Mouse (Mus musculus) small intestine, adult 2 months (tissue): ENCODE data around the gene Ulk4. TPM values are rescaled to one million over a fixed set of nuclear protein-coding genes. Genes with fewer than 3 reads are reported as not detected.

ENCODE experiments used
- H3K27ac ChIP-seq: fragments of 200-500 bp; 2 replicates; pipeline ENCODE4 v1.5.1; 2012; ENCODE audit warnings: low read depth, low read length, control low read depth, inconsistent platforms; ENCODE audit not compliant: insufficient read depth
- H3K27me3 ChIP-seq: fragments of 200-500 bp; 2 replicates; pipeline ENCODE4 v1.6.1; 2012; ENCODE audit warnings: mild to moderate bottlenecking, moderate library complexity, low read length, inconsistent platforms; ENCODE audit not compliant: control insufficient read depth, insufficient read depth
- H3K36me3 ChIP-seq: fragments of 200-500 bp; 2 replicates; pipeline ENCODE4 v1.6.1; 2012; ENCODE audit warnings: mild to moderate bottlenecking, low read length, control low read depth, inconsistent platforms; ENCODE audit not compliant: control insufficient read depth, insufficient read depth
- H3K4me1 ChIP-seq: fragments of 200-500 bp; 2 replicates; pipeline ENCODE4 v1.6.1; 2012; ENCODE audit warnings: low read length, inconsistent platforms, mixed read lengths; ENCODE audit not compliant: control insufficient read depth, insufficient read depth, insufficient read length
- H3K4me3 ChIP-seq: fragments of 200-500 bp; 2 replicates; pipeline ENCODE4 v1.5.1; 2012; ENCODE audit warnings: low read depth, mild to moderate bottlenecking, control low read depth, inconsistent platforms, low read length, moderate library complexity
- CTCF ChIP-seq: fragments of 200-500 bp; IDR thresholded peaks from 2 replicates; pipeline ENCODE4 v1.5.1; 2012; ENCODE audit warnings: low read depth, mild to moderate bottlenecking, control low read depth, inconsistent platforms, low read length, moderate library complexity, mixed read lengths; ENCODE audit not compliant: insufficient replicate concordance, insufficient read length; ENCODE audit errors: extremely low read depth
- POLR2A ChIP-seq: fragments of 200-500 bp; IDR thresholded peaks from 2 replicates; pipeline ENCODE4 v1.6.1; 2012; ENCODE audit warnings: low read depth, mild to moderate bottlenecking, control low read depth, inconsistent platforms, low read length, moderate library complexity
- WGBS: fragments of 180-500 bp; shearing (Covaris S2); methylation state at CpG from one replicate; pipeline ENCODE4 v1.1.7; 2018; 5-methylcytosine and 5-hydroxymethylcytosine counted together
- polyA plus RNA-seq: library from polyadenylated mRNA; depleted of rRNA; stranded (reverse); fragments of >200 nt; gene quantifications from 2 replicates; pipeline ENCODE4 v1.2.3, GENCODE M21; 2012

Gene Ulk4
- polyA plus RNA-seq, 1 experiment = 0.65 TPM

GRCm38 (mm10) chr9:121019932-121020331, 257.1 kb downstream of the Ulk4 start:
- TF ChIP-seq CTCF = no peak
- TF ChIP-seq POLR2A = no peak
- WGBS = 74% methylated on average over 13 of the region's 13 CpGs
- H3K4me3 ChIP-seq = no peak overlapping the region
- H3K27ac ChIP-seq = no peak overlapping the region
- no peaks in the 10 kb centered on the region for H3K36me3 ChIP-seq
- H3K4me1 ChIP-seq = no peaks in the 10 kb centered on the region
- H3K27me3 ChIP-seq = no peaks in the 10 kb centered on the region

- Histone ChIP-seq H3K27ac (no peak overlapping the region), H3K4me1 (no peaks in the 10 kb centered on the region), H3K4me3 (no peak overlapping the region), H3K27me3 (no peaks in the 10 kb centered on the region), H3K36me3 (no peaks in the 10 kb centered on the region)
- no peak for TF ChIP-seq POLR2A
- no peak for TF ChIP-seq CTCF
- WGBS = 85% methylated on average over 2 of the region's 2 CpGs
Measured at GRCm38 (mm10) chr9:121018524-121019315, 258.3 kb downstream of the Ulk4 start.

GRCm38 (mm10) chr9:121015810-121016502, 261.0 kb downstream of the Ulk4 start:
- Histone ChIP-seq H3K27ac (no peak overlapping the region), H3K4me1 (no peaks in the 10 kb centered on the region), H3K27me3 (no peaks in the 10 kb centered on the region), H3K36me3 (no peaks in the 10 kb centered on the region), H3K4me3 (no peak overlapping the region)
- TF ChIP-seq CTCF (no peak), POLR2A (no peak)
- WGBS = 72% methylated on average over 11 of the region's 11 CpGs

- TF ChIP-seq CTCF = no peak
- no peak for TF ChIP-seq POLR2A
- H3K36me3 ChIP-seq = no peaks in the 10 kb centered on the region
- no peaks in the 10 kb centered on the region for H3K27me3 ChIP-seq
- no peaks in the 10 kb centered on the region for H3K4me1 ChIP-seq
- 51% methylated on average over 4 of the region's 4 CpGs for WGBS
- H3K4me3 ChIP-seq = no peak overlapping the region
- no peak overlapping the region for H3K27ac ChIP-seq
Measured at GRCm38 (mm10) chr9:121011540-121011939, 265.5 kb downstream of the Ulk4 start.

- Histone ChIP-seq H3K36me3 (no peaks in the 10 kb centered on the region), H3K27ac (no peak overlapping the region), H3K4me3 (no peak overlapping the region), H3K4me1 (no peaks in the 10 kb centered on the region), H3K27me3 (no peaks in the 10 kb centered on the region)
- WGBS = 57% methylated on average over 3 of the region's 3 CpGs
- TF ChIP-seq POLR2A = no peak
- TF ChIP-seq CTCF = no peak
Measured at GRCm38 (mm10) chr9:121010544-121010943, 266.5 kb downstream of the Ulk4 start.

- H3K4me3 ChIP-seq = no peak overlapping the region
- H3K27ac ChIP-seq = no peak overlapping the region
- no peaks in the 10 kb centered on the region for H3K27me3 ChIP-seq
- 54% methylated on average over 7 of the region's 7 CpGs for WGBS
- H3K36me3 ChIP-seq = no peaks in the 10 kb centered on the region
- TF ChIP-seq POLR2A (no peak), CTCF (no peak)
- H3K4me1 ChIP-seq = no peaks in the 10 kb centered on the region; the same call in 1 of the 2 replicates
Measured at GRCm38 (mm10) chr9:121005961-121006360, 271.0 kb downstream of the Ulk4 start.
